Mouse (Mus musculus): ENCODE measurements around the gene Entpd8. TPM values are rescaled to one million over a fixed set of nuclear protein-coding genes. Genes with fewer than 3 reads are reported as not detected.

The Entpd8 gene
- total RNA-seq, 1 experiment from 2014 or later: not detected

DNA sequence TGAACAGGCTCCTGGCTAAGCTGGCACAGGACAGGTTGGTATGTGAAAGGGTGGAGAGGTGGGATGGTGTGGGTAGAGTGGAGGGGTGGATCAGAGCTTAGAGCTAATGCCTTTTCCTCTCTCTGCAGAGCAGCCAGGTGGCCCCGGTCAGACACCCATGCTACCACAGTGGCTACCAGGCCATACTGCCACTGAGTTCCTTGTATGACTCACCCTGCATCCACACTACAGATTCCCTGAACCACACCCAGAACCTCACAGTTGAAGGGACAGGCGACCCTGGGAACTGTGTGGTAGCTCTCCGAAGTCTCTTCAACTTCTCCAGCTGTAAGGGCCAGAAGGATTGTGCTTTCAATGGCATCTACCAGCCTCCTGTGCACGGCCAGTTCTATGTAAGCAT is 3.6 kb downstream of the Entpd8 start:
- ATAC-seq (replicated peaks in 1 of 2; ENCODE audit: insufficient read depth in 1 of 2, low FRiP score in 2 of 2, low TSS enrichment in 1 of 2, low read depth in 1 of 2, poor library complexity in 2 of 2, severe bottlenecking in 2 of 2): no peak

DNA sequence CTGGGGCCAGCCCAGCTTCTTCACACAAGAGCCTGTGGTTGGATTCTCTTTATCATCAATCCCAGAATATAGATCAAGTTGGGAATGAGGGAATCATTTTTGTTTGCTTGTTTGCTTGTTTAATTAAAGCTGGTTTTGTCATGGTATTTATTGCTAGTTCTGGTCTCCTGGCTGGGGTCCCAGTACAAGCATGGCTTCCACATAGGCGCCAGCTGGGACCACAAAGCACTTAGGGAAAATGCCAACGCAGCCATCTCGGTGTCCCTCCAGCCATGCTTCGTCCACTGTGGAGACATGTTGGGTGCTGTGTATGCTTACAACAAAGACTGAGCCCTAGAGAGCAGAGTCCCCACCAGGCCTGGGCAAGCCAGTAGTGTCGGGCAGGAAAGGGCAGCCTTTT is 5.5 kb downstream of the Entpd8 start:
- no peak for ATAC-seq (replicated peaks in 1 of 2; ENCODE audit: insufficient read depth in 1 of 2, low FRiP score in 2 of 2, low TSS enrichment in 1 of 2, low read depth in 1 of 2, poor library complexity in 2 of 2, severe bottlenecking in 2 of 2)

DNA sequence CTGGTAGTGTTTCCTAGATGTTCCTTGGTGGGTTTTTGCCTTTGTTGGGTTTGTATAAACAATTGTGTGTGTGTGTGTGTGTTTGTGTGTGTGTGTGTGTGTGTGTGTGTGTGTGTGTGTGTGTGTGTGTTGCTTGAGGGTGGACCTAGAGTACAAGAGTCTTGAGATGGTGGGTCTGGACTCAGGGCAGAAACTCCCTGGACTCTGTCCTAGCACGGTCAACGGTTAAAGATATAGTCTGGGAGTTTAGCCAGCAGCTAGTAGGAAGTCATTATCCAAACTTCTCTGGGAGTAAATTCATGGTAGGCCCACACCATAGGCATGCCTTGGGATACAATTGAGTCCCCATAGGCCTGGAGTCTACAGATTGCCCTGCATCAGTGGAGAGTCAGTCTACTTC is 7.7 kb downstream of the Entpd8 start:
- no peak for ATAC-seq (replicated peaks in 1 of 2; ENCODE audit: insufficient read depth in 1 of 2, low FRiP score in 2 of 2, low TSS enrichment in 1 of 2, low read depth in 1 of 2, poor library complexity in 2 of 2, severe bottlenecking in 2 of 2)

DNA sequence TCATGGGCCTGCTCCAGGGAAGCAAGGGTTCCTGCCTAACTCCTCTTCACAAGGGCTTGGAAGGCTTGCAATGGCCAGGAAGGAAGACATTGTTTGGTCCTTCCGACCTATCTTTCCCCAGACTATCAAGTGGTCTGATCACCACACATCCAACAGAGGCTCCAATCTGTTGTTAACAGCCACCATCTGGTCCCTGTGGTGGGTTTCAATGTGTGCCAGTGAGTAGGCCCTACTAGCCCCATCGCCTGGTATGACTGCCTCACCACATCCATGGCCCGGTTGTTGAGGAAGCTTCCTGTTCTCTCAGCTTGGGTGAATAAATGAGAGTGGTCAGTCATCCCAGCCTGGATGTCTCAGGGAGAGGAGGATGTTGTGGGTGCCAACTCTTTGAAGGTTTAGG is 8.5 kb downstream of the Entpd8 start:
- ATAC-seq (replicated peaks in 1 of 2; ENCODE audit: insufficient read depth in 1 of 2, low FRiP score in 2 of 2, low TSS enrichment in 1 of 2, low read depth in 1 of 2, poor library complexity in 2 of 2, severe bottlenecking in 2 of 2): no peak

- peak; percentile 24 to 27 for ATAC-seq (replicated peaks in 1 of 2; ENCODE audit: insufficient read depth in 1 of 2, low FRiP score in 2 of 2, low TSS enrichment in 1 of 2, low read depth in 1 of 2, poor library complexity in 2 of 2, severe bottlenecking in 2 of 2)
Observed at GRCm38 (mm10) chr2:25094785-25095108, 14.6 kb downstream of the Entpd8 start.

- peak; percentile 60 to 76 for ATAC-seq (replicated peaks in 1 of 2; ENCODE audit: insufficient read depth in 1 of 2, low FRiP score in 2 of 2, low TSS enrichment in 1 of 2, low read depth in 1 of 2, poor library complexity in 2 of 2, severe bottlenecking in 2 of 2)
Observed at GRCm38 (mm10) chr2:25095109-25095850, 15.2 kb downstream of the Entpd8 start, which contains the start of gene Noxa1. Noxa1 (minus strand) TSS chr2:25095149.

DNA sequence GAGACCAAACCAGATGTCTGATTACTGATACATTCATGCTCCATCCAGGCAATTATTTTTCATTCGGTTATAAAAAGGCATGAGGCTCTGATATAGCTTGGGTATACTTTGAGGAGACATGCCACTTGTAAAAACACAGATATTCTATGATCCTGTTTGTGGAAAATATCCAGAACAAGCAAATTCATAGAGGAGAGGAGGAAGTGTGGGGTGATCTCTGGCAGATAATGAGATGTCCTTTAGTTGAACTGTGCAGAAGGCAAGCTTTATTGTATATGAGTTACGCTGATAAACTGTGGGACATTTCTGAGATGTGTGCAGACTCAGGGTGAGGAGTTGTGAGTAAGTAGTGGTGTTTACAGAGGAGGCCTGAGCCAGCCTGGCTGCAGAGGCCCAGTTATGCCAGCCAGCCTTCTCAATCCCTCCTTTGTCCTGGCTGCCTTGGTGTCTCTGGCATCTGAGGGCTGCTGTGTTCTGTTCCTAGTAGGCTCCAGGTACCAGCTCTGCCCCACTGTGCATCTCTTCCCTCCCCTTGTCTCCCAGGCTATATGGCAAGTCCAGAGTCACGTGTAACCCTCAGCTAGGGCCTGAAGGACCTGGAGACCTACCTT is 18.0 kb downstream of the Entpd8 start:
- no peak for ATAC-seq (replicated peaks in 1 of 2; ENCODE audit: insufficient read depth in 1 of 2, low FRiP score in 2 of 2, low TSS enrichment in 1 of 2, low read depth in 1 of 2, poor library complexity in 2 of 2, severe bottlenecking in 2 of 2)

GRCm38 (mm10) chr2:25098956-25099355 is 18.9 kb downstream of the Entpd8 start:
- ATAC-seq (replicated peaks in 1 of 2; ENCODE audit: insufficient read depth in 1 of 2, low FRiP score in 2 of 2, low TSS enrichment in 1 of 2, low read depth in 1 of 2, poor library complexity in 2 of 2, severe bottlenecking in 2 of 2): peak in 1 of 2 experiments; percentile 46; a peak in 2 of 4 replicates

- ATAC-seq (replicated peaks in 1 of 2; ENCODE audit: insufficient read depth in 1 of 2, low FRiP score in 2 of 2, low TSS enrichment in 1 of 2, low read depth in 1 of 2, poor library complexity in 2 of 2, severe bottlenecking in 2 of 2): no peak
Observed at GRCm38 (mm10) chr2:25099703-25100102, 19.6 kb downstream of the Entpd8 start.

DNA sequence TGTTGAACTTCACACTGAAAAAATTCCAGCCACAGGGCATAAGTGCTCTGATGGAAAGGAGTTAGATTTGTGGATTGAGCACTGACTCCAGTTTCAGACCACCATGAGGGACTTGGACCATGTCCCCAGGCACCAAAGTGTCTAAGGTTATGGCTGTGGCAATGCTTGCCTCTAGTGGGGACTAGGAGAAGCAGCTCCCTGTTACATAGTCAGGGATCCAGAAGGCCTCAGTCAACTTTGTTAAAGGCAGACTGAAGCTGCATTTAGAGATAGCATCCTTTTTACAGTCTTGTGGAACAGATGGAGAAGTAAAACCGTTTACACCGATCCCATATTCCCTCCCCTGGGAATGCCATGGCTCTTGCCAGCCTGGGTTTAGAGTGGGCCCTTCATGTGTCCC is 24.0 kb downstream of the Entpd8 start:
- no peak for ATAC-seq (replicated peaks in 1 of 2; ENCODE audit: insufficient read depth in 1 of 2, low FRiP score in 2 of 2, low TSS enrichment in 1 of 2, low read depth in 1 of 2, poor library complexity in 2 of 2, severe bottlenecking in 2 of 2)

- ATAC-seq (replicated peaks in 1 of 2; ENCODE audit: insufficient read depth in 1 of 2, low FRiP score in 2 of 2, low TSS enrichment in 1 of 2, low read depth in 1 of 2, poor library complexity in 2 of 2, severe bottlenecking in 2 of 2): no peak
Observed at GRCm38 (mm10) chr2:25106045-25106444, 25.9 kb downstream of the Entpd8 start.

- no peak for ATAC-seq (replicated peaks in 1 of 2; ENCODE audit: insufficient read depth in 1 of 2, low FRiP score in 2 of 2, low TSS enrichment in 1 of 2, low read depth in 1 of 2, poor library complexity in 2 of 2, severe bottlenecking in 2 of 2)
Observed at GRCm38 (mm10) chr2:25109487-25109886, 29.4 kb downstream of the Entpd8 start.

DNA sequence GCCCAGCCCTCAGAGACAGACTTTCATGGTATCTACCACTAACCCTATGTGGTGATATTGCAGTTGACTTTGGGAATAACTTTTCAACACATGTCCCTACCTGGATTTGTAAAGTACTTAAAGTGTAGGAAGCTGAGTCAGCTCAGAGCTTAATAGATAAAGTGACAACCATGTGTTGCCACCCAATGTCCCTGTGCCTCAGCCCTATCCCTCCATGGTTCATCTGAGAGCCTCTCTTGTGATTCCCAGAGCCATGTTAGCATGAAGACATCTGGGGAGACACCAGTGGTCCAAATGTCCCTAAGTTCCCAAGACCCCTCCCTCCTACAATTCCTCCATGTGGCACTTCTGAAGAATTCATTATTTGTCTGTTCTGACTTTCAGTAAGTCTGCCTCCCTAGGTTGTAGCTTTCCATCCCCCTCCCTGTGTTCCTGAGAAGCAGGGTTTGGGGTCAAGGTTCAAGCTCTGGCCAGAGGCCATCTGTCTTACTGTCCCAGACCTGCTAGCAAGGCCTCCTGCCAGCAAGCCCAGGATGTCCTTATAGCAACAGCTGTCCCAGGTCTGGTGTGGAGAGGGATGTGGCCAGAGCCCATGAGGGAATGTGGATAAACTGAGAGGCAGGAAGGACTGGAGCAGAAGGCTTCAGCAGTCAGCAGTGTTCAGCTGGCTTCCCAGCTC is 30.5 kb downstream of the Entpd8 start:
- no peak for ATAC-seq (replicated peaks in 1 of 2; ENCODE audit: insufficient read depth in 1 of 2, low FRiP score in 2 of 2, low TSS enrichment in 1 of 2, low read depth in 1 of 2, poor library complexity in 2 of 2, severe bottlenecking in 2 of 2)

DNA sequence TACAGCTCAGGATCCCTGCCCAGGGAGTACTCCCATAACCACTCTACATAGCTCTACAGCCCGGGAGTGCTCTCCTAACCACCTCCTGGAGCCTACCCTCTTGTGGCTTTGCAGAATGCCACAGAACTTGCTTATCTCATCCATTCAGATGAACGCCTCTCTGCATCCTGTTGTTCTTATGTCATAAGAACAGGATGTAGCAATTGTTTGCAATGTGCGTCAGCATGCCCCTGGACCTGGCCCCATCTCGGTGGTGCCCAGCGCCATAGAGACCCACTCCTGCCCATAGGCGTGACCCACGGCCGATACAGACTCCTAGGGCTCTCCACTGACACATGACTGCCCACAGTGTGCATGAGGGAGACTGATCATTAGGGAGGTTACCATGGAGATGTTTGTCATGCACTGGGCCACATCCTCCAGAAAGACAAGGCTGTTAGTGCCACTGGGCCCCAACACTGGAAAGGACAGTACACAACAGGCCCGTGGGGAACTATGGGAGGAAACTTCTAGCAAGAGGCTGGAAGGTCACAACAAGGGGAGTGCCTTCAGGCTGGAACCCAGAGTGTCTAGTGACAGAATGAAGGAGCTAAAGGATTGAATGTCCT is 31.2 kb downstream of the Entpd8 start:
- ATAC-seq (replicated peaks in 1 of 2; ENCODE audit: insufficient read depth in 1 of 2, low FRiP score in 2 of 2, low TSS enrichment in 1 of 2, low read depth in 1 of 2, poor library complexity in 2 of 2, severe bottlenecking in 2 of 2): peak; percentile 90 to 91

GRCm38 (mm10) chr2:25114308-25114707 is 34.2 kb downstream of the Entpd8 start:
- no peak for ATAC-seq (replicated peaks in 1 of 2; ENCODE audit: insufficient read depth in 1 of 2, low FRiP score in 2 of 2, low TSS enrichment in 1 of 2, low read depth in 1 of 2, poor library complexity in 2 of 2, severe bottlenecking in 2 of 2)

DNA sequence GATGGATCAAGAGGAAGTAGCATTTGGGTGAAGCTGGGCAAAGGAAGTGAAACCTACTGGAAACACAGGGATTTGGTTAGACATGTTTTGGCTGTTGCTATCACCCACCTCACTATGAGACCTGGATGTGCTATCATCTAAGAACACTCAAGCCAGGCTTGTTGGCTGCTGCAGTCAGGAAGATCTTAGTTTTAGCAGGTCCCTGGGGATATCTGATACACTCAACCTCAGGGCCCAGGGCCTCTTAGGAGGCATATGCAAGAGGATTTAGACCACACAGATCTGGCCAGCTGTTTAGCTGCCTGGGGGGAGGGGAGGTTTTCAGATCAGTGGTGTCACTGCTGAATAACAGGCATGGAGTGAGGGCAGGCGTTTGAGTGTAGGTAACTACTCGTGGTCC is 35.3 kb downstream of the Entpd8 start:
- no peak for ATAC-seq (replicated peaks in 1 of 2; ENCODE audit: insufficient read depth in 1 of 2, low FRiP score in 2 of 2, low TSS enrichment in 1 of 2, low read depth in 1 of 2, poor library complexity in 2 of 2, severe bottlenecking in 2 of 2)

DNA sequence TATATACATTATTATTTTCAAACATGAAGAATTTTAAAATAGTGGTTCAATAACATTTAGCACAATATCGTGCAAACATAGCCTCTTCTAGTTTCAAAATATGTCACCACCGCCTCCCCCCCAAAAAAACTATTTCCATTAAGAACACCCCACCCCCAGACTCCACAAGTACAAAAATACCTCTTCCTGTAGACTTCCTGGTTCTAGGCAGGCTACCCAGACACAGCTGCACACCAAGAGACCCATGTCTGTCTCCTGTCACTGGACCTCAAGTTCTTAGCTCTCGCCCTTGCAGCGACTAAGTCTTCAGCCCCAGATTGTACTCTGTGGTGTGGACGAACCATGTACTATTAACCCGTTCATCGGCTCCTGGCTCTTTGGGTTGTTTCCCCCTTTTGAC is 40.9 kb downstream of the Entpd8 start:
- ATAC-seq (replicated peaks in 1 of 2; ENCODE audit: insufficient read depth in 1 of 2, low FRiP score in 2 of 2, low TSS enrichment in 1 of 2, low read depth in 1 of 2, poor library complexity in 2 of 2, severe bottlenecking in 2 of 2): peak; percentile 39 to 56; a peak in 1 of 4 replicates

DNA sequence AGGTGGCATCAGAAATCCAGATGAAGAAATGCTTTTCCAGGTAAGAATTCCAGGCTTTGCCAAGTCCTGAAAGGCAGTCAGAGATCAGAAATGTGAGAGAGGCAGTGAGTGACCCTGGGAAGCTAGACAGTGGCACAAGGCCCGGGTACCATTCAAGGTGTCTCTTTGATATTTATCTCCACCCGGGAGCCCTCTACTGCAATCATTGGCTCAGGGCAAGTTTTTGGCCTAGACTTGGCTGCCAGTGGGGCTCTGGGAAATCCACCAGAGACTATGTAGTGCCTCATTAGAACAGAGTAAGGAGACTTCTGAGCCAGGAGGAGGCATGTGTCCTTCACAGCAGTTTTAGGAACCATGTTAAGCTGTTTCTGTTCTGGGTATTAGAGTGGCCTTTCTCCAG is 42.6 kb downstream of the Entpd8 start:
- ATAC-seq (replicated peaks in 1 of 2; ENCODE audit: insufficient read depth in 1 of 2, low FRiP score in 2 of 2, low TSS enrichment in 1 of 2, low read depth in 1 of 2, poor library complexity in 2 of 2, severe bottlenecking in 2 of 2): no peak
